Mouse (Mus musculus) left cerebral cortex, adult 8-10 months (tissue): Measurements from ENCODE around the gene Atp8a2. TPM values are rescaled to one million over a fixed set of nuclear protein-coding genes. Genes with fewer than 3 reads are reported as not detected.

Experiments used
- DNase-seq, 2 experiments: peaks; one replicate each; pipeline ENCODE4 v3.0.0; 2022; ENCODE audit warnings: low spot score in 2 of 2
- total RNA-seq, 4 experiments: library from RNA; stranded (reverse); gene quantifications; 2 replicates each; pipeline ENCODE4 v1.2.4; 2022

The Atp8a2 gene
- total RNA-seq, 4 experiments from 2014 or later = 54.2 to 72.9 (median 63.0) TPM

GRCm38 (mm10) chr14:59928781-59929180 lies 268.2 kb downstream of the Atp8a2 start:
- DNase-seq = no peak

- DNase-seq = no peak
These were observed 269.2 kb downstream of the Atp8a2 start for GRCm38 (mm10) chr14:59927804-59928203.

GRCm38 (mm10) chr14:59919865-59920264 lies 277.1 kb downstream of the Atp8a2 start:
- DNase-seq = no peak

GRCm38 (mm10) chr14:59903484-59904130 lies 293.4 kb downstream of the Atp8a2 start:
- DNase-seq = no peak

GRCm38 (mm10) chr14:59893971-59894370 lies 303.0 kb downstream of the Atp8a2 start:
- no peak for DNase-seq

GRCm38 (mm10) chr14:59892084-59892483 lies 304.9 kb downstream of the Atp8a2 start:
- DNase-seq = no peak

- no peak for DNase-seq
These were observed 305.5 kb downstream of the Atp8a2 start for GRCm38 (mm10) chr14:59891491-59891890.

- no peak for DNase-seq
These were observed 306.2 kb downstream of the Atp8a2 start for GRCm38 (mm10) chr14:59890818-59891217.

- no peak for DNase-seq
These were observed 306.9 kb downstream of the Atp8a2 start for GRCm38 (mm10) chr14:59890107-59890506.

- DNase-seq = no peak
These were observed 308.5 kb downstream of the Atp8a2 start for GRCm38 (mm10) chr14:59888446-59888845.

- no peak for DNase-seq
These were observed 308.9 kb downstream of the Atp8a2 start for GRCm38 (mm10) chr14:59888046-59888445.

- peak; percentile 10 to 32 for DNase-seq
These were observed 309.7 kb downstream of the Atp8a2 start for GRCm38 (mm10) chr14:59887061-59887861.

- DNase-seq = no peak
These were observed 313.4 kb downstream of the Atp8a2 start for GRCm38 (mm10) chr14:59883517-59884069.

- no peak for DNase-seq
These were observed 316.1 kb downstream of the Atp8a2 start for GRCm38 (mm10) chr14:59880829-59881228.

- no peak for DNase-seq
These were observed 318.7 kb downstream of the Atp8a2 start for GRCm38 (mm10) chr14:59878248-59878647.

GRCm38 (mm10) chr14:59876525-59876924 lies 320.5 kb downstream of the Atp8a2 start:
- DNase-seq = no peak

- no peak for DNase-seq
These were observed 328.6 kb downstream of the Atp8a2 start for GRCm38 (mm10) chr14:59868369-59868768.

GRCm38 (mm10) chr14:59867749-59868148 lies 329.2 kb downstream of the Atp8a2 start:
- no peak for DNase-seq

- DNase-seq = no peak
These were observed 331.0 kb downstream of the Atp8a2 start for GRCm38 (mm10) chr14:59866001-59866400.

- no peak for DNase-seq
These were observed 334.6 kb downstream of the Atp8a2 start for GRCm38 (mm10) chr14:59862351-59862750.

GRCm38 (mm10) chr14:59859830-59860229 lies 337.1 kb downstream of the Atp8a2 start:
- DNase-seq = no peak

GRCm38 (mm10) chr14:59858501-59859225 lies 338.3 kb downstream of the Atp8a2 start:
- no peak for DNase-seq
